Mouse (Mus musculus): ENCODE data around the gene Bcl11a.

Gene Bcl11a

GRCm38 (mm10) chr11:24163072-24163471 is 85.2 kb downstream of the Bcl11a start:
- no peak for DNase-seq

GRCm38 (mm10) chr11:24164065-24164464 is 86.2 kb downstream of the Bcl11a start:
- no peak for DNase-seq

GRCm38 (mm10) chr11:24171675-24172285 is 93.9 kb downstream of the Bcl11a start:
- DNase-seq: no peak

- DNase-seq: no peak
These were observed 94.7 kb downstream of the Bcl11a start for GRCm38 (mm10) chr11:24172585-24172984.

GRCm38 (mm10) chr11:24174161-24174792 is 96.4 kb downstream of the Bcl11a start:
- DNase-seq: no peak

- no peak for DNase-seq
These were observed 99.6 kb downstream of the Bcl11a start for GRCm38 (mm10) chr11:24177458-24177857.

GRCm38 (mm10) chr11:24178823-24179476 is 101.1 kb downstream of the Bcl11a start:
- no peak for DNase-seq

- DNase-seq: no peak
These were observed 102.2 kb downstream of the Bcl11a start for GRCm38 (mm10) chr11:24180040-24180439.

GRCm38 (mm10) chr11:24183501-24183900 is 105.6 kb downstream of the Bcl11a start:
- DNase-seq: no peak

- DNase-seq: no peak
These were observed 107.1 kb downstream of the Bcl11a start for GRCm38 (mm10) chr11:24184932-24185331.

GRCm38 (mm10) chr11:24190411-24190810 is 112.6 kb downstream of the Bcl11a start:
- no peak for DNase-seq

- no peak for DNase-seq
These were observed 118.8 kb downstream of the Bcl11a start for GRCm38 (mm10) chr11:24196460-24197190.

GRCm38 (mm10) chr11:24197424-24197823 is 119.6 kb downstream of the Bcl11a start:
- no peak for DNase-seq

- no peak for DNase-seq
These were observed 121.7 kb downstream of the Bcl11a start for GRCm38 (mm10) chr11:24199560-24199959.

- no peak for DNase-seq
These were observed 122.5 kb downstream of the Bcl11a start for GRCm38 (mm10) chr11:24200310-24200709.

GRCm38 (mm10) chr11:24201223-24201622 is 123.4 kb downstream of the Bcl11a start:
- DNase-seq: no peak

GRCm38 (mm10) chr11:24202641-24203361 is 124.9 kb downstream of the Bcl11a start:
- no peak for DNase-seq

GRCm38 (mm10) chr11:24203489-24203888 is 125.6 kb downstream of the Bcl11a start:
- DNase-seq: no peak

- DNase-seq: no peak
These were observed 131.1 kb downstream of the Bcl11a start for GRCm38 (mm10) chr11:24208951-24209351.

GRCm38 (mm10) chr11:24214509-24215134 is 136.8 kb downstream of the Bcl11a start:
- no peak for DNase-seq

GRCm38 (mm10) chr11:24217741-24218333 is 140.0 kb downstream of the Bcl11a start:
- no peak for DNase-seq

Data from thymus, postnatal 14 days (tissue).